Mouse (Mus musculus): ENCODE measurements around the gene Gfra4.

GRCm38 (mm10) chr2:131088581-131088980, 45.7 kb upstream of the Gfra4 start:
- TF ChIP-seq CTCF (IDR thresholded peaks at IDR 0.05; ENCODE audit: borderline replicate concordance, extremely low read depth, insufficient read depth, insufficient read length) (no peak), POLR2A (IDR thresholded peaks at IDR 0.05; ENCODE audit: borderline replicate concordance, extremely low read depth, insufficient read depth, insufficient read length, poor library complexity, severe bottlenecking) (no peak)
